ENCODE assay signal across 22 mouse cellular contexts in the genomic region with DNA sequence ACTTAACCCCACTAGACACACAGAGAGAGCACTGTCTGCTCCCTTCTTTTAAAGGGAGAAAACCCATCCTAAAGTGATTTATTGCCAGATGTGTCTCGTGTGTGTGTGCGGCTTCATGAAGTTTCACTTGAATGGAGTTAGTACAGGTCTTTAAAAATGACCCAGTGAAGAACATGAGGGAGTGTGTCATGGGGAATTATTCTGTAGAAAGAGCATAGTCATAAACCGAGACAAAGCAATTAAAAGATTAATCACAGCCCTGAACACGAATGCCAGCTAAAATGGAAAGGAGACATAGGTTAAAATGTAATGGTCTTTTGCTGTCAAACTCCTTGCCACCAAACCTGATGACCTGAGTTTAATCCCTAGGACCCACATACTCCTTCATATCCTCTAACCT. TPM values are rescaled to one million over a fixed set of nuclear protein-coding genes. Genes with fewer than 3 reads are reported as not detected.
"Had no signal": no experiment of that assay in that cellular context is flagged by ENCODE, and none has a peak within 500 bp of the region (broad histone marks: within the 10 kb centered on the region; RNA-seq: fewer than 3 reads in every experiment).

No protein-coding gene starts in this region.

- DNase-seq: lung, adult 18-20 months; lung, embryonic 14.5 days; lung, postnatal 10 days; lung, postnatal 4 days; midbrain, embryonic 14.5 days; retina, postnatal 1 day; right cerebral cortex, adult 18-20 months; spleen, adult 18-20 months; thymus, adult 18-20 months; thymus, postnatal 14 days; thymus, postnatal 36 days had no signal

- H3K4me1 ChIP-seq: midbrain, embryonic 12.5 days; neural tube, embryonic 13.5 days; neural tube, embryonic 15.5 days had no signal

- H3K4me2 ChIP-seq: lung, embryonic 14.5 days; midbrain, embryonic 12.5 days; neural tube, embryonic 13.5 days; neural tube, embryonic 15.5 days had no signal

- H3K27me3 ChIP-seq: midbrain, embryonic 12.5 days; neural tube, embryonic 13.5 days; neural tube, embryonic 15.5 days had no signal

- H3K4me3 ChIP-seq: midbrain, embryonic 10.5 days; midbrain, embryonic 12.5 days; myocyte; neural tube, embryonic 13.5 days; neural tube, embryonic 15.5 days had no signal

- H3K36me3 ChIP-seq: midbrain, embryonic 10.5 days; midbrain, embryonic 12.5 days; neural tube, embryonic 13.5 days; neural tube, embryonic 15.5 days had no signal

- H3K9ac ChIP-seq: lung, embryonic 14.5 days; midbrain, embryonic 12.5 days; neural tube, embryonic 13.5 days; neural tube, embryonic 15.5 days had no signal

- ATAC-seq: midbrain, embryonic 16.5 days had no signal

- H3K9me3 ChIP-seq: midbrain, embryonic 10.5 days; midbrain, embryonic 12.5 days; neural tube, embryonic 13.5 days; neural tube, embryonic 15.5 days had no signal

- H3K27ac ChIP-seq: midbrain, embryonic 10.5 days; midbrain, embryonic 12.5 days; neural tube, embryonic 13.5 days; neural tube, embryonic 15.5 days had no signal

RNA-seq across cellular contexts. Expression of a gene that starts 0.6 kb away (rescaled TPM):
- polyA plus RNA-seq: lung, embryonic 14.5 days; lung, embryonic 16.5 days; midbrain, embryonic 10.5 days; midbrain, embryonic 12.5 days; midbrain, embryonic 14.5 days; myocyte; neural tube, embryonic 11.5 days; neural tube, embryonic 13.5 days; neural tube, embryonic 15.5 days; stomach, embryonic 14.5 days had no signal

RNA-seq across cellular contexts. Expression of a gene that starts 26.0 kb away (rescaled TPM):
- polyA plus RNA-seq: myocyte; neural tube, embryonic 13.5 days had no signal

RNA-seq across cellular contexts. Expression of a gene that starts 27.0 kb away (rescaled TPM):
- polyA plus RNA-seq: liver, embryonic 16.5 days; myocyte; stomach, embryonic 16.5 days had no signal
